Mouse (Mus musculus) lung, postnatal 14 days (tissue): ENCODE data around the gene Akt1.

Source experiments
- DNase-seq: peaks from one replicate; pipeline ENCODE4 v3.0.0; 2021

Gene Akt1

GRCm38 (mm10) chr12:112659109-112659508 is 15.6 kb downstream of the Akt1 start:
- DNase-seq = peak; percentile 86

GRCm38 (mm10) chr12:112658619-112659018 is 16.1 kb downstream of the Akt1 start:
- peak; percentile 47 for DNase-seq

- DNase-seq = no peak
These were observed 20.6 kb downstream of the Akt1 start for GRCm38 (mm10) chr12:112654076-112654475.

GRCm38 (mm10) chr12:112653157-112653824 is 21.4 kb downstream of the Akt1 start:
- peak; percentile 93 for DNase-seq

- no peak for DNase-seq
These were observed 22.8 kb downstream of the Akt1 start for GRCm38 (mm10) chr12:112651778-112652439.

GRCm38 (mm10) chr12:112648081-112648480 is 26.6 kb downstream of the Akt1 start:
- DNase-seq = no peak

GRCm38 (mm10) chr12:112646139-112646538 is 28.5 kb downstream of the Akt1 start:
- no peak for DNase-seq

- peak; percentile 35 for DNase-seq
These were observed 29.7 kb downstream of the Akt1 start for GRCm38 (mm10) chr12:112644855-112645506.

GRCm38 (mm10) chr12:112644180-112644854 is 30.4 kb downstream of the Akt1 start, which contains the start of gene Siva1:
Siva1 (plus strand) TSS chr12:112644679.
- DNase-seq = peak; percentile 99

- no peak for DNase-seq
These were observed 31.6 kb downstream of the Akt1 start for GRCm38 (mm10) chr12:112643126-112643525.

- DNase-seq = no peak
These were observed 35.2 kb downstream of the Akt1 start for GRCm38 (mm10) chr12:112639526-112639925.

- DNase-seq = no peak
These were observed 41.0 kb downstream of the Akt1 start for GRCm38 (mm10) chr12:112633686-112634085.

GRCm38 (mm10) chr12:112632907-112633306 is 41.8 kb downstream of the Akt1 start:
- DNase-seq = no peak

- DNase-seq = no peak
These were observed 42.5 kb downstream of the Akt1 start for GRCm38 (mm10) chr12:112632084-112632777.

- DNase-seq = no peak
These were observed 43.2 kb downstream of the Akt1 start for GRCm38 (mm10) chr12:112631472-112631871.

- DNase-seq = no peak
These were observed 43.9 kb downstream of the Akt1 start for GRCm38 (mm10) chr12:112630796-112631195.

- DNase-seq = no peak
These were observed 44.7 kb downstream of the Akt1 start for GRCm38 (mm10) chr12:112630029-112630428.

- DNase-seq = peak; percentile 75
These were observed 45.6 kb downstream of the Akt1 start for GRCm38 (mm10) chr12:112628928-112629721.

GRCm38 (mm10) chr12:112628197-112628596 is 46.5 kb downstream of the Akt1 start:
- no peak for DNase-seq

GRCm38 (mm10) chr12:112627097-112627881 is 47.4 kb downstream of the Akt1 start:
- no peak for DNase-seq

- DNase-seq = no peak
These were observed 48.2 kb downstream of the Akt1 start for GRCm38 (mm10) chr12:112626455-112626854.
